Mouse (Mus musculus): ENCODE measurements around the gene Hspa4l. TPM values are rescaled to one million over a fixed set of nuclear protein-coding genes. Genes with fewer than 3 reads are reported as not detected.
"Not testable (repeated sequence)": the region's sequence is repeated elsewhere in the genome, so short reads cannot be mapped to it uniquely, and the experiment has no call there.

Hspa4l gene
- total RNA-seq, 2 experiments from 2014 or later, result 165 to 173 TPM

DNA sequence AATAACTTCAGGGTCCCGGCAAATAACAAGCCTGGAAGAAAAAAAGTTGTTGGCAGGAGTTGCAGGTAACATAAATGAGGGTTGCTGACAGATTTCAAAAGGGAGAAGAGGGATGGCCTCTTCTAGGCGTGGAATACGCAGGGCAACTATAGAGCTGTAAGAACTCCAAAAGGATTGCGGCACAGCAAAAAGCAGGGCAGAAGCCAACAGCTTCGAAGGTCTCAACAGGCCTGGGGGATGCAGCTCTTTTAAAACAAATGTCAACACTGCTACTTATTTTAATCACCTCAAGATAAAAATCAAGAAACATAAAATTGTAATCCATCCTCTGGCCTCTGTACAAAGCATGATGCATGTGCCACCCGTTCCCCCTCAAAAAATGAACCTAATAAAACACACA lies 101.2 kb downstream of the Hspa4l start:
- not testable (repeated sequence) for DNase-seq

Other genes with a start within 250 kb of the Hspa4l start
- gene Intu, start 213.2 kb upstream of the Hspa4l start, total RNA-seq (2021), result 1 to 10 TPM; 5.7 to 6.9 TPM
- gene Slc25a31, start 35.6 kb upstream of the Hspa4l start, total RNA-seq (2021), result under 1 TPM; 0.25 to 0.28 TPM
- 1 to 10 TPM; 2.9 to 3.7 TPM for gene Plk4, start 55.5 kb downstream of the Hspa4l start, total RNA-seq (2021)
- 10 to 100 TPM; 19.3 to 22.3 TPM for gene Mfsd8, start 102.4 kb downstream of the Hspa4l start, total RNA-seq (2021)
- gene Abhd18, start 102.5 kb downstream of the Hspa4l start, total RNA-seq (2021), result 10 to 100 TPM; 12.0 to 12.4 TPM
- under 1 TPM in 1 of 2 experiments, not detected in 1; 0.25 TPM for gene 1700034I23Rik, start 158.0 kb downstream of the Hspa4l start, total RNA-seq (2021)
- 10 to 100 TPM; 15.3 to 16.3 TPM for gene Larp1b, start 205.3 kb downstream of the Hspa4l start, total RNA-seq (2021)